Mouse (Mus musculus): ENCODE results near the gene Lrmda. TPM values are rescaled to one million over a fixed set of nuclear protein-coding genes. Genes with fewer than 3 reads are reported as not detected.

Gene Lrmda
- polyA plus RNA-seq, 1 experiment from 2014 or later = 0.20 TPM

- Histone ChIP-seq H3K4me1 (no peaks in the 10 kb centered on the region), H3K27ac (no peak overlapping the region), H3K4me3 (no peak overlapping the region), H3K9me3 (no peaks in the 10 kb centered on the region), H3K27me3 (ENCODE audit: poor library complexity, severe bottlenecking) (no peaks in the 10 kb centered on the region), H3K36me3 (replicated peaks) (no peaks in the 10 kb centered on the region)
- no peak for DNase-seq (ENCODE audit: extremely low spot score, low spot score)
- WGBS = 91% methylated on average over 3 of the region's 3 CpGs
Measured at GRCm38 (mm10) chr14:22918499-22918898, 899.0 kb downstream of the Lrmda start.

DNA sequence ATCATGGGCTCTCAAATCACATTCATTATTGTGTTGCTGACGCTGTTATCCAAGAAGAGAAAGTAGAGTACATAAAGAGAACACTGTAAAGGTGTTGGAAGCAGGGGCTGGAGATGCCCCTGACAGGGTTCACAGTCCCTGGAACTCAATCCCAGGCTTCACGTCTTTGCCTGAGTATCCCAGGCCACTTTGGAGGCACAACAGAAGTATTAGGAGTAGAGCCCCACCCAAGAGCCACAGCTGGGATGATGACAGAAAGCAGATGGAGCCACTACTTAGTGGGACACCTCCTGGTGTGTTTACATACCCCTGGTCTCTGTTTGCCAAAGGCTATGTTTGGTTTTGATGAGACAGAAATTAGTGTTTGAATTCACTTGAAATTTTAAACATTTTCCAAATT, 899.4 kb downstream of the Lrmda start:
- H3K4me1 ChIP-seq = no peaks in the 10 kb centered on the region
- H3K27me3 ChIP-seq (ENCODE audit: poor library complexity, severe bottlenecking) = no peaks in the 10 kb centered on the region
- H3K27ac ChIP-seq = no peak overlapping the region
- 71% methylated on average over 2 of the region's 2 CpGs for WGBS
- no peak for DNase-seq (ENCODE audit: extremely low spot score, low spot score)
- H3K36me3 ChIP-seq (replicated peaks) = no peaks in the 10 kb centered on the region
- H3K9me3 ChIP-seq = no peaks in the 10 kb centered on the region
- no peak overlapping the region for H3K4me3 ChIP-seq

- H3K4me3 ChIP-seq = no peak overlapping the region
- H3K36me3 ChIP-seq (replicated peaks) = no peaks in the 10 kb centered on the region
- no peaks in the 10 kb centered on the region for H3K27me3 ChIP-seq (ENCODE audit: poor library complexity, severe bottlenecking)
- H3K27ac ChIP-seq = no peak overlapping the region
- no peaks in the 10 kb centered on the region for H3K4me1 ChIP-seq
- DNase-seq (ENCODE audit: extremely low spot score, low spot score) = no peak
- no peaks in the 10 kb centered on the region for H3K9me3 ChIP-seq
Measured at GRCm38 (mm10) chr14:22921152-22921551, 901.6 kb downstream of the Lrmda start.

- WGBS = 88% methylated on average over 2 of the region's 2 CpGs
- no peaks in the 10 kb centered on the region for H3K4me1 ChIP-seq
- H3K9me3 ChIP-seq = no peaks in the 10 kb centered on the region
- no peak for DNase-seq (ENCODE audit: extremely low spot score, low spot score)
- no peaks in the 10 kb centered on the region for H3K36me3 ChIP-seq (replicated peaks)
- no peak overlapping the region for H3K4me3 ChIP-seq
- no peak overlapping the region for H3K27ac ChIP-seq
- H3K27me3 ChIP-seq (ENCODE audit: poor library complexity, severe bottlenecking) = no peaks in the 10 kb centered on the region
Measured at GRCm38 (mm10) chr14:22921796-22922195, 902.3 kb downstream of the Lrmda start.

GRCm38 (mm10) chr14:22922571-22922970, 903.1 kb downstream of the Lrmda start:
- Histone ChIP-seq H3K27me3 (ENCODE audit: poor library complexity, severe bottlenecking) (no peaks in the 10 kb centered on the region), H3K9me3 (no peaks in the 10 kb centered on the region), H3K4me3 (no peak overlapping the region), H3K36me3 (replicated peaks) (no peaks in the 10 kb centered on the region), H3K27ac (no peak overlapping the region), H3K4me1 (peaks cover 4% of the 10 kb centered on the region)
- 83% methylated on average over 4 of the region's 4 CpGs for WGBS
- no peak for DNase-seq (ENCODE audit: extremely low spot score, low spot score)

DNA sequence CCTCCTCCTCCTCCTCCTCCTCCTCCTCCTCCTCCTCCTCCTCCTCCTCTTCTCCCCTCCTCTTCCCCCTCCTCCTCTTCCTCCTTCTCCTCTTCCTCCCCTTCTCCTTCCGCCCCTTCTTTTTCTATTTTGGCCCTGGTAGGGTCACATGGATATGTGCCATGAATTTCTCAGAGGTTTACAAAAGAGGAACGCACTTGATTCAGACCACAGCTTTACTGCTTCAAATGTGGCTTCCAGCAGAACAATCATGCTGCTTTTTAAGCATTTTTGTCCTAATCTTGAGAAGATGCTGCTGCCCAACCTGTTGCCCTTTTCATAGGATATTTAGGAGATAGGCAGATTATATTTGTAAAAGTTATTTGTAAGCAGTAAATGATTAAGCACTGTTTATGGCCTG, 903.7 kb downstream of the Lrmda start:
- peaks cover 6% of the 10 kb centered on the region for H3K4me1 ChIP-seq
- no peaks in the 10 kb centered on the region for H3K9me3 ChIP-seq
- no peaks in the 10 kb centered on the region for H3K27me3 ChIP-seq (ENCODE audit: poor library complexity, severe bottlenecking)
- DNase-seq (ENCODE audit: extremely low spot score, low spot score) = no peak
- H3K36me3 ChIP-seq (replicated peaks) = no peaks in the 10 kb centered on the region
- no peak overlapping the region for H3K4me3 ChIP-seq
- H3K27ac ChIP-seq = no peak overlapping the region
- over 99% methylated on average over 2 of the region's 2 CpGs for WGBS

DNA sequence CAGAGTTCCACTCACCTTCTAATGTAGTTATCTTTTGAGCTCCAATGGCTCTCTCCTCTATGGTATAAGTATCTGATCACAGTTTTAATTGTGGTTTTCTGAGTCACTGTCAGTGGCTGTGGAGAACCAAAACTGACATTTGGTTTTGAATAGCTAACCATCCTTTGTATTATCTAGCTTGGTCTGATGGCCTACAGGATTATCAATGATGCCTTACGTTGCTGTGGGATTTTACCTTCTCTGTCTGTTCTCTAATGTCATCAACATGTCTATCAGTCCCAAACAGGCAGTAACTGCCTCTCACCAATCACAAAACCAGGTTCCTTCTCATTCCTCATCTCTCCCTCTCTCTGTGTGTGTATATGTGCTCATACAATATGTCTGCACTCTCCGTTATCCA, 908.8 kb downstream of the Lrmda start:
- Histone ChIP-seq H3K36me3 (replicated peaks) (no peaks in the 10 kb centered on the region), H3K4me3 (no peak overlapping the region), H3K4me1 (peaks cover 6% of the 10 kb centered on the region), H3K27ac (no peak overlapping the region), H3K9me3 (no peaks in the 10 kb centered on the region), H3K27me3 (ENCODE audit: poor library complexity, severe bottlenecking) (0 out of 2 replicates have a peak, but pooled peaks cover 5% of the 10 kb centered on the region)
- 88% methylated on average over 2 of the region's 2 CpGs for WGBS
- no peak for DNase-seq (ENCODE audit: extremely low spot score, low spot score)

DNA sequence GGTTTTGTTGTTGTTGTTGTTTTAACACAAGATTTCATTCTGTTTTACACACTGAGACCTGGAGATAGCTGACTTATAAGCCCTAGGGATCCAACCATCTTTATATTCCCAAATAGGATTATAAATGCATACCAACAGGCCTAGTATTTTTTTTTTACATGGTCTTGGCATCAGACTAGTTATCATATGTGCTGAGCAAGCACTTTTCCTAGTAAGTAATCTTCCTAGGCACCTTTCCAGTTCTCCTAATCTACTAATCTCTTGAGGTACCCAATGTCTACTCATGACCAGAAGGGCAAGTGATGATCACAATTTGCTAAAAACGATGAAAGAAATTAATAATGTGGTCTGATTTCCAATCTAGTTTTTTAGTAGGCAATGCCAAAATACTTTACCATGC, 909.2 kb downstream of the Lrmda start:
- DNase-seq (ENCODE audit: extremely low spot score, low spot score) = no peak
- Histone ChIP-seq H3K27ac (no peak overlapping the region), H3K4me3 (no peak overlapping the region), H3K9me3 (no peaks in the 10 kb centered on the region), H3K36me3 (replicated peaks) (no peaks in the 10 kb centered on the region), H3K27me3 (ENCODE audit: poor library complexity, severe bottlenecking) (0 out of 2 replicates have a peak, but pooled peaks cover 5% of the 10 kb centered on the region), H3K4me1 (peaks cover 6% of the 10 kb centered on the region)
- WGBS = 89% methylated on average over 1 of the region's 1 CpGs

- no peak overlapping the region for H3K27ac ChIP-seq
- 91% methylated on average over 2 of the region's 2 CpGs for WGBS
- no peak for DNase-seq (ENCODE audit: extremely low spot score, low spot score)
- peaks cover 6% of the 10 kb centered on the region for H3K4me1 ChIP-seq
- H3K4me3 ChIP-seq = no peak overlapping the region
- no peaks in the 10 kb centered on the region for H3K9me3 ChIP-seq
- H3K27me3 ChIP-seq (ENCODE audit: poor library complexity, severe bottlenecking) = 0 out of 2 replicates have a peak, but pooled peaks cover 5% of the 10 kb centered on the region
- no peaks in the 10 kb centered on the region for H3K36me3 ChIP-seq (replicated peaks)
Measured at GRCm38 (mm10) chr14:22929585-22929984, 910.1 kb downstream of the Lrmda start.

DNA sequence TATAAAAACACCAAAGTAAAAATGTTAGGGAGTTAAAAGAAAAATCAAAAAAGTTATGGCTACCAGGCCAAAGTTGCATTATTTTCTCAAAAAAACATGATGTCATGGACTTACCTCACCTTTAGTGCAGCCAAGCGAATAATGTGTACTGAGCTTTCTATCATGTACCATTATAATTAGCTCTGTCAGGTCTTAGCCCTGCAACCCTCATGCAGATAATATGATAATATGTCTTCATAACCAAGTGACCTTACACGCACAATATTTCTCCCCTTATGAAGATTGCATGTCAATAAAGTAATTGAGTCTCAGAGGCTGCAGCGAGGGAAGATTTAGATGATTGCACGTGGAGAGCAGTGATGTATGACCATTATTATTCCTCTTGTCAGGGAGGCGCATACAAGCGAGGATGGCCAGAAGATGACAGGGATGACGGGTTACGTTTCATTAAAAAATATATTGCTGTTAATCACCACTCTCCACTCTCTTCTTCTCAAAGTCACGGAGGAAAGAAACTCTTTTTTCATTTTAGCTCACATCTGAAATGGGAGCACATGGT, 911.1 kb downstream of the Lrmda start:
- Histone ChIP-seq H3K36me3 (replicated peaks) (no peaks in the 10 kb centered on the region), H3K27me3 (ENCODE audit: poor library complexity, severe bottlenecking) (0 out of 2 replicates have a peak, but pooled peaks cover 5% of the 10 kb centered on the region), H3K9me3 (no peaks in the 10 kb centered on the region), H3K27ac (no peak overlapping the region), H3K4me3 (no peak overlapping the region), H3K4me1 (peaks cover 6% of the 10 kb centered on the region)
- DNase-seq (ENCODE audit: extremely low spot score, low spot score) = no peak
- WGBS = 91% methylated on average over 9 of the region's 9 CpGs

DNA sequence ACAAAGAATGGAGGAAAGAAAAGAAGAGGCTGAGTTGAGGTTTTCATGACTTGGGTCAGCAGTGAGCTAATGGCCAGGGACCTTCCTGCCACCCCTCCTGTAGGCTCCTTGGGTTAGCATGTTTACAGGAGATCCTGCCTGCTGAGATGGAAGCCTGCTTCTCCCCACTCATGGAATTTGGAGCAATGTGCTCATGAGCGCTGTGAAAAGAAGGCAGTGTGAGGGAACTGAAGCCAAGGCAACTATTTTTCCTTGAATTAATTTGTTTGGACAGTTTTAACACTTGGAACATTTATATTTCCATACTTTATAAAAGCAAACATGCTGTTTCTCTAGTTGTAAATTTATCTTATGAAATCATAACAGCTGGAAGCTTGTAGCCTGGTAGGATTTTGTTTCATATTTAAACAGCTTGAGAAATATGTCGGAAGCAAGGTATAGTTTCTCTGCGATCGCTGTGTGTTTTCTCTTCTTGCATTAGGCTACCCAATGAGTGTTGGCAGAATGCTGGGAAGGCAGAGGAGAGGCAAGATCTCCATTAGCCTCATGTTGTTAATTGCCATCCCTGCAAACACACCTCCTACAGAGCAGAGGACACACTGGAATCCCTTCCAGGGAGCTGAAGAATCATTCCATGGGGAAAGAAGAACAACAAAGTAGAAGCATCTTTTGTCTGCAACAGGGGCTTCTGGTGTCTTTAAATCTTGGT, 911.8 kb downstream of the Lrmda start:
- H3K36me3 ChIP-seq (replicated peaks) = no peaks in the 10 kb centered on the region
- DNase-seq (ENCODE audit: extremely low spot score, low spot score) = no peak
- no peaks in the 10 kb centered on the region for H3K9me3 ChIP-seq
- H3K27me3 ChIP-seq (ENCODE audit: poor library complexity, severe bottlenecking) = 0 out of 2 replicates have a peak, but pooled peaks cover 5% of the 10 kb centered on the region
- whole genome bisulfite sequencing = 91% methylated on average over 4 of the region's 4 CpGs
- H3K4me3 ChIP-seq = no peak overlapping the region
- H3K4me1 ChIP-seq = peaks cover 6% of the 10 kb centered on the region
- no peak overlapping the region for H3K27ac ChIP-seq

- Histone ChIP-seq H3K9me3 (no peaks in the 10 kb centered on the region), H3K4me1 (0 out of 2 replicates have a peak, but pooled peaks cover 3% of the 10 kb centered on the region), H3K27ac (no peak overlapping the region), H3K36me3 (replicated peaks) (no peaks in the 10 kb centered on the region), H3K27me3 (ENCODE audit: poor library complexity, severe bottlenecking) (no peaks in the 10 kb centered on the region), H3K4me3 (no peak overlapping the region)
- DNase-seq (ENCODE audit: extremely low spot score, low spot score) = no peak
- WGBS = 71% methylated on average over 3 of the region's 3 CpGs
Measured at GRCm38 (mm10) chr14:22936701-22937100, 917.2 kb downstream of the Lrmda start.

GRCm38 (mm10) chr14:22940576-22940975, 921.1 kb downstream of the Lrmda start:
- DNase-seq (ENCODE audit: extremely low spot score, low spot score) = no peak
- WGBS = 79% methylated on average over 2 of the region's 2 CpGs
- Histone ChIP-seq H3K27me3 (ENCODE audit: poor library complexity, severe bottlenecking) (no peaks in the 10 kb centered on the region), H3K4me1 (0 out of 2 replicates have a peak, but pooled peaks cover 3% of the 10 kb centered on the region), H3K27ac (no peak overlapping the region), H3K4me3 (no peak overlapping the region), H3K9me3 (no peaks in the 10 kb centered on the region), H3K36me3 (replicated peaks) (no peaks in the 10 kb centered on the region)

Data from forebrain, embryonic 10.5 days (tissue).